Mouse (Mus musculus) embryonic facial prominence, embryonic 14.5 days (tissue): ENCODE results near the gene Gm49352. TPM values are rescaled to one million over a fixed set of nuclear protein-coding genes. Genes with fewer than 3 reads are reported as not detected.
"Not testable (repeated sequence)": the region's sequence is repeated elsewhere in the genome, so short reads cannot be mapped to it uniquely, and the experiment has no call there.

ENCODE experiments used
- ATAC-seq: fragments of 200-750 bp; cut with Nextera tagmentation; 2 replicates; pipeline ENCODE4 v1.8.0; 2017; ENCODE audit warnings: low read depth, moderate number of reproducible peaks, moderate TSS enrichment
- DNase-seq: peaks from one replicate; pipeline ENCODE4 v3.0.0-alpha.2; 2015; ENCODE audit warnings: low spot score
- H3K27ac ChIP-seq: fragments of 300-500 bp; sonication (generic); replicated peaks from 2 replicates; pipeline ENCODE4 v1.5.1; 2014; ENCODE audit warnings: low read depth, mild to moderate bottlenecking, low read length, moderate library complexity
- H3K27me3 ChIP-seq: fragments of 300-500 bp; sonication (generic); replicated peaks from 2 replicates; pipeline ENCODE4 v1.6.1; 2014; ENCODE audit warnings: low read length; ENCODE audit not compliant: control insufficient read depth, insufficient read depth
- H3K36me3 ChIP-seq: fragments of 300-500 bp; sonication (generic); 2 replicates; pipeline ENCODE4 v1.6.1; 2014; ENCODE audit warnings: low read length, mixed read lengths; ENCODE audit not compliant: control insufficient read depth, insufficient read depth
- H3K4me1 ChIP-seq: fragments of 300-500 bp; sonication (generic); 2 replicates; pipeline ENCODE4 v1.6.1; 2014; ENCODE audit warnings: antibody characterized with exemption, low read length; ENCODE audit not compliant: control insufficient read depth, insufficient read depth
- H3K4me2 ChIP-seq: fragments of 300-500 bp; sonication (generic); 2 replicates; pipeline ENCODE4 v1.6.1; 2014; ENCODE audit warnings: low read depth, mild to moderate bottlenecking, low read length, moderate library complexity, mixed read lengths
- H3K4me3 ChIP-seq: fragments of 300-500 bp; sonication (generic); 2 replicates; pipeline ENCODE4 v1.5.1; 2014; ENCODE audit warnings: low read depth, mild to moderate bottlenecking, low read length
- H3K9ac ChIP-seq: fragments of 300-500 bp; sonication (generic); 2 replicates; pipeline ENCODE4 v1.6.1; 2014; ENCODE audit warnings: low read depth, mild to moderate bottlenecking, low read length, moderate library complexity, mixed read lengths
- H3K9me3 ChIP-seq: fragments of 300-500 bp; sonication (generic); 2 replicates; pipeline ENCODE4 v1.6.1; 2016; ENCODE audit warnings: low read length; ENCODE audit not compliant: control insufficient read depth
- WGBS: fragments of 180-500 bp; shearing (Covaris S2); extraction: QIAGEN DNeasy Blood & Tissue Kit; methylation state at CpG from one replicate; pipeline ENCODE4 v1.1.7; 2014; 5-methylcytosine and 5-hydroxymethylcytosine counted together
- polyA plus RNA-seq: library from polyadenylated mRNA; unstranded; fragments of >200 nt; fragmentation: Nextera tagmentation; extraction: Ambion mirVana; gene quantifications from 2 replicates; pipeline ENCODE4 v1.2.1, GENCODE M21; 2014

Gene Gm49352
- not detected in 2 replicates for polyA plus RNA-seq

GRCm38 (mm10) chr13:61568074-61568473, at the start of gene Gm49352:
Gene Gm49352, minus strand, starts transcription at chr13:61568174.
- H3K9ac ChIP-seq, ATAC-seq, DNase-seq, H3K4me1 ChIP-seq, H3K36me3 ChIP-seq, H3K27me3 ChIP-seq, H3K4me2 ChIP-seq, H3K4me3 ChIP-seq, H3K27ac ChIP-seq: not testable (repeated sequence)
- H3K9me3 ChIP-seq, result peaks cover 23% of the 10 kb centered on the region; the same call in 1 of the 2 replicates
- WGBS, result 26% methylated on average over 1 of the region's 1 CpGs

GRCm38 (mm10) chr13:61570027-61570426, 2.1 kb upstream of the Gm49352 start, which contains the start of gene Cts3:
Gene Cts3, minus strand, starts transcription at chr13:61570127.
- no peak within 1 kb of the TSS for H3K4me3 ChIP-seq
- no peak for ATAC-seq
- peaks cover 19% of the 10 kb centered on the region; the same call in 1 of the 2 replicates for H3K9me3 ChIP-seq
- no peak for DNase-seq
- H3K36me3 ChIP-seq, result no peaks in the 10 kb centered on the region
- no peak within 1 kb of the TSS for H3K4me2 ChIP-seq
- H3K27ac ChIP-seq, result no peak within 1 kb of the TSS
- H3K9ac ChIP-seq, result no peak within 1 kb of the TSS
- H3K4me1 ChIP-seq, result no peaks in the 10 kb centered on the region
- H3K27me3 ChIP-seq, result no peaks in the 10 kb centered on the region

- no peak within 1 kb of the TSS for H3K9ac ChIP-seq
- ATAC-seq (no peak), DNase-seq (no peak)
- no peak within 1 kb of the TSS for H3K4me2 ChIP-seq
- no peaks in the 10 kb centered on the region for H3K27me3 ChIP-seq
- peaks cover 22% of the 10 kb centered on the region; the same call in 1 of the 2 replicates for H3K9me3 ChIP-seq
- WGBS, result 68% methylated on average over 4 of the region's 4 CpGs
- H3K4me1 ChIP-seq, result no peaks in the 10 kb centered on the region
- no peaks in the 10 kb centered on the region for H3K36me3 ChIP-seq
- H3K4me3 ChIP-seq, result no peak within 1 kb of the TSS
- no peak within 1 kb of the TSS for H3K27ac ChIP-seq
Measured at GRCm38 (mm10) chr13:61541631-61542030, 26.3 kb downstream of the Gm49352 start, which contains the start of gene Ctsm. Gene Ctsm, minus strand, starts transcription at chr13:61541839.

Other genes with a start within 250 kb of the Gm49352 start
- not detected in 2 replicates for gene Cts7, start 210.0 kb downstream of the Gm49352 start, polyA plus RNA-seq
- not detected in 2 replicates for gene Ctsm, start 26.3 kb downstream of the Gm49352 start, polyA plus RNA-seq
- gene Cts3, start 2.0 kb upstream of the Gm49352 start, polyA plus RNA-seq, result not detected in 2 replicates